Mouse (Mus musculus): ENCODE data around the gene Mr1. TPM values are rescaled to one million over a fixed set of nuclear protein-coding genes. Genes with fewer than 3 reads are reported as not detected.
A peak's percentile ranks its signal among the peaks of the same experiment; 100 is the strongest.

Gene Mr1
- 19.7 and 22.7 TPM in 2 replicates for total RNA-seq (2017)

GRCm38 (mm10) chr1:155146572-155146980 is at the start of gene Mr1:
Gene Mr1, minus strand, starts transcription at chr1:155146814.
- peak; percentile 85 to 88 for ATAC-seq (replicated peaks in 1 of 2; ENCODE audit: insufficient read depth in 1 of 2, low FRiP score in 2 of 2, low TSS enrichment in 1 of 2, low read depth in 1 of 2, poor library complexity in 2 of 2, severe bottlenecking in 2 of 2)

DNA sequence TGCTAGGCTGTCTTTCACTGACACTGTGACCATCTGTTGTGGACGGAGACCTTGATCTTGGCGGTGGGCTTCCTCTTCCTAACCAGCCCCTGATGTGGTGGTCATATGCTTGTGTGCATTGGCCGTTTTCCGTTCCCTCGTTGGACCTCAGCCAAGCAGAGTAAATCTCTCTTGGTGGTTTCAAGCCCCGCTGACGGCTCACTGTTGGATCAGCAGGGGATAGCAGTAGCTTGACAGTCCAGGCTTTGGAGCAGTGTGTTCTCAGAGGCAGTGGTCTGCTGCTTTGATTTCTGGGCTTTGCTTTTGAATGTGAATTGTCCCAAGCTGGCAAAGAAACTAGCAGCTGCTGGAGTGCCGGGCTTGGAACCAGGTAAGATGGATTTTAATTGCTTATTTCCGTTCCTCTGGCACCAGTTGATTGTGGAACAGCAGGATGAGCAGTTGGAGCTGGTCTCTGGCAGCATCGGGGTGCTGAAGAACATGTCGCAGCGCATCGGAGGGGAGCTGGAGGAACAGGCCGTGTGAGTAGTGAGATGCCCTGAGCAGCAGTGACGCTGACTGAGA is 46.3 kb upstream of the Mr1 start:
- ATAC-seq (replicated peaks in 1 of 2; ENCODE audit: insufficient read depth in 1 of 2, low FRiP score in 2 of 2, low TSS enrichment in 1 of 2, low read depth in 1 of 2, poor library complexity in 2 of 2, severe bottlenecking in 2 of 2), result peak in 1 of 2 experiments; percentile 36; a peak in 1 of 4 replicates

- ATAC-seq (replicated peaks in 1 of 2; ENCODE audit: insufficient read depth in 1 of 2, low FRiP score in 2 of 2, low TSS enrichment in 1 of 2, low read depth in 1 of 2, poor library complexity in 2 of 2, severe bottlenecking in 2 of 2), result 0 out of 4 replicates have a peak, but pooled peaks of 1 of the 2 experiments have one; percentile 12
Measured at GRCm38 (mm10) chr1:155191671-155192070, 45.1 kb upstream of the Mr1 start.

GRCm38 (mm10) chr1:155191219-155191618 is 44.6 kb upstream of the Mr1 start:
- ATAC-seq (replicated peaks in 1 of 2; ENCODE audit: insufficient read depth in 1 of 2, low FRiP score in 2 of 2, low TSS enrichment in 1 of 2, low read depth in 1 of 2, poor library complexity in 2 of 2, severe bottlenecking in 2 of 2), result no peak

DNA sequence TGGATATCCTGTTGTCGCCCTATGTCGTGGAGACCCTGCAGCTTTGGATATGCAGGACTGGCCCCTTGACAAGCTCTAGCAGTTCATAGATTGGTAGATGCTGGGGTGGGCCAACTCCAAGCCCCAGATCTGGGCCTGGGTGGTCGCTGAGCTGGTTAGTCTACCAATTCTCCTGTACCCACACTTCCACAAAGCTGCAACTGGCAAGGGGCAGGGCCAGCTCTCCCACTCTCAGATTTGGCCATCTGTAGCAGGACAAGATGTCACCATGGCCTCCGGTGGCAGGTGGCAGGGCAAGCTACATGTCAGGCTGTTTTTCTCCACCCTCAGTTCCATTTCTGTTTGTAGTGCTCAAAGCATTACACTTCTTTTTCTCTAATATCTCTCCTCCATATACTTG is 42.0 kb upstream of the Mr1 start:
- ATAC-seq (replicated peaks in 1 of 2; ENCODE audit: insufficient read depth in 1 of 2, low FRiP score in 2 of 2, low TSS enrichment in 1 of 2, low read depth in 1 of 2, poor library complexity in 2 of 2, severe bottlenecking in 2 of 2), result no peak

- no peak for ATAC-seq (replicated peaks in 1 of 2; ENCODE audit: insufficient read depth in 1 of 2, low FRiP score in 2 of 2, low TSS enrichment in 1 of 2, low read depth in 1 of 2, poor library complexity in 2 of 2, severe bottlenecking in 2 of 2)
Measured at GRCm38 (mm10) chr1:155184191-155184590, 37.6 kb upstream of the Mr1 start.

DNA sequence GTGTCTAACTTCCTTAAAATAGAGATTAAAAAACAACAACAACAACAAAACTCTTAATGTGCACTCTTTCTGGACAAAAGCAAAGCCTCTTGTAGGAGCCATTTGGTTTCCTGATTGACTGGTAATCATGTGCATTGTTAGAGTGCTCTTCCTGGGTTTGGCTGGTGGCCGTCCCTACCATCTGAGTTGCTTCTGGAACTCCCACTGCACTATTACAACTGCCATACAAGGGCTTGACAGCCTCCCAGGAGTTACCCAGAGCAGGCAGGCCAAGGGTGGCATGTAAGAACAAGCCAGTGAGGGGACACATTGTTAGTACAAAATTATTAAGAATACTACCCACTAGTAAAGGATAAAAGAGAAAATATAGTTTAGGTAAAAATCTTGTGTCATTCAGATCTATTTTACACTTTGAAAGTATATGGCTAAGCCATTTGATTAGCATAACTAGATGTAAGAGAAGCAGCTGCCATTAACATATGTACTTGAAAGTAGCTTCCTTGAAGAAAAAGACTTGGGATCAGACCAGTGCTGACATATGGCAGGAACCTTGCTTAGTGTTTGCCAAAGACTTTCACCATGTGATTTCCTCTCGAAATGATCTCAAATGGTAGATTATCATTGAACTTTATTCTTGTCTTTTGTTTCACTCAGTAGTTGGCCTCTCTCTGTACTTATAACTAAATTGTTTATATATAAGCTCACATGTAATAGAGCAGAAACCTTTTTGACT is 31.7 kb upstream of the Mr1 start:
- no peak for ATAC-seq (replicated peaks in 1 of 2; ENCODE audit: insufficient read depth in 1 of 2, low FRiP score in 2 of 2, low TSS enrichment in 1 of 2, low read depth in 1 of 2, poor library complexity in 2 of 2, severe bottlenecking in 2 of 2)

DNA sequence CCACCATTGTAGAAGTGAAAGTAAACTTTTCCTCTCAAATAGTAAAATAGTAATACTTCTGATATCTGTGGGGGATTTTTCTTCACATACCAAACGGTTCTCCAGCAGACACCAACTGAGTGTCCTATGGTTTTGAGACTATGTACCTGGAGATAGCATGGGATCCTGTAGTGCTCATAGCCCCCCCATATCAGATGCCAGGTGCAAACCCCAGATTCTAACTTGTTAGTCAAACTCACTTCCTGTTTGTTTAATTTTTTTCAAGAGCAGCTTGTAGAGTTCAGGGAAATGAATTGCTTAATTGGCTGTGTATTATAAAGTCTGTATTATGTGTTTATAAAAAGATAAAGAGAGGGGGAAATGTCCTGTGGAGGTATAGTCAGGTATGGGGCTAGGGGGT is 27.8 kb upstream of the Mr1 start:
- ATAC-seq (replicated peaks in 1 of 2; ENCODE audit: insufficient read depth in 1 of 2, low FRiP score in 2 of 2, low TSS enrichment in 1 of 2, low read depth in 1 of 2, poor library complexity in 2 of 2, severe bottlenecking in 2 of 2), result no peak; a peak in 1 of 4 replicates

DNA sequence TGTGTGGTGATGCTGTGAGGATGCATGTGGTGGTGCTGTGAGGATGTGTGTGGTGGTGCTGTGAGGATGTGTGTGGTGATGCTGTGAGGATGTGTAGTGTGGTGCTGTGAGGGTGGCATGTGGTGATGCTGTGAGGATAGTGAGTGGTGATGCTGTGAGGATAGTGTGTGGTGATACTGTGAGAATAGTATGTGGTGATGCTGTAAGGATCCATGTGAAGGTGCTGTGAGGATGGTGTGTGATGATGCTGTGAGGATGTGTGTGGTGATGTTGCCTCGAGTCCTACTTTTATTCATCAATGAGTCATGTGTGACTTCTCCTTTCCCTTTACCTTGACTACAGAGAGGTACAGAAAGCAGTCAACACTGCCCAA is 27.0 kb upstream of the Mr1 start:
- ATAC-seq (replicated peaks in 1 of 2; ENCODE audit: insufficient read depth in 1 of 2, low FRiP score in 2 of 2, low TSS enrichment in 1 of 2, low read depth in 1 of 2, poor library complexity in 2 of 2, severe bottlenecking in 2 of 2), result peak in 1 of 2 experiments; percentile 18; a peak in 1 of 4 replicates

GRCm38 (mm10) chr1:155172895-155173643 is 26.5 kb upstream of the Mr1 start:
- ATAC-seq (replicated peaks in 1 of 2; ENCODE audit: insufficient read depth in 1 of 2, low FRiP score in 2 of 2, low TSS enrichment in 1 of 2, low read depth in 1 of 2, poor library complexity in 2 of 2, severe bottlenecking in 2 of 2), result no peak

- no peak for ATAC-seq (replicated peaks in 1 of 2; ENCODE audit: insufficient read depth in 1 of 2, low FRiP score in 2 of 2, low TSS enrichment in 1 of 2, low read depth in 1 of 2, poor library complexity in 2 of 2, severe bottlenecking in 2 of 2)
Measured at GRCm38 (mm10) chr1:155169935-155170334, 23.3 kb upstream of the Mr1 start.

GRCm38 (mm10) chr1:155167453-155167852 is 20.8 kb upstream of the Mr1 start:
- no peak for ATAC-seq (replicated peaks in 1 of 2; ENCODE audit: insufficient read depth in 1 of 2, low FRiP score in 2 of 2, low TSS enrichment in 1 of 2, low read depth in 1 of 2, poor library complexity in 2 of 2, severe bottlenecking in 2 of 2)

GRCm38 (mm10) chr1:155158970-155159484 is 12.4 kb upstream of the Mr1 start:
- peak; percentile 23 to 54; a peak in 3 of 4 replicates for ATAC-seq (replicated peaks in 1 of 2; ENCODE audit: insufficient read depth in 1 of 2, low FRiP score in 2 of 2, low TSS enrichment in 1 of 2, low read depth in 1 of 2, poor library complexity in 2 of 2, severe bottlenecking in 2 of 2)

GRCm38 (mm10) chr1:155158141-155158969 is 11.7 kb upstream of the Mr1 start, which contains the start of gene Stx6:
Gene Stx6, plus strand, starts transcription at chr1:155158715.
- peak; percentile 98 to 99 for ATAC-seq (replicated peaks in 1 of 2; ENCODE audit: insufficient read depth in 1 of 2, low FRiP score in 2 of 2, low TSS enrichment in 1 of 2, low read depth in 1 of 2, poor library complexity in 2 of 2, severe bottlenecking in 2 of 2)

- ATAC-seq (replicated peaks in 1 of 2; ENCODE audit: insufficient read depth in 1 of 2, low FRiP score in 2 of 2, low TSS enrichment in 1 of 2, low read depth in 1 of 2, poor library complexity in 2 of 2, severe bottlenecking in 2 of 2), result no peak
Measured at GRCm38 (mm10) chr1:155153906-155154305, 7.3 kb upstream of the Mr1 start.

DNA sequence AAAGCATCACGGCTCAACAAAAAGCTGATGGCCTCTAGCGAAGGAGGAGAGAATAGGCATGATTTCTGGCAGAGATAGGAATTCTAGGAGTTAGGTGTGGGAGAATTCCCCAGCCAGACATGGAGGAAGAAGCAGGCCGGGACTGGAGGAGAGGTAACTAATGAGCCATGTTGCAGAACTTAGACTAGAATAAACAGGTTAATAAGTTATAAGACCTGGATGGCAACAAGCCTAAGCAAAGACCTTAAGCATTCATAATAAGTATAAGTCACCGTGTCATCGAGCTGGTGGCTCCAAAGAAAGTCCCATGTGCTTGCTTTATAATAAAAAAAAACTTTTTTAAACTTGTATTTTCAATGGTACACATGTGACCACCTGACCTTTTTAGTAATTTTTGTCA is 4.2 kb upstream of the Mr1 start:
- ATAC-seq (replicated peaks in 1 of 2; ENCODE audit: insufficient read depth in 1 of 2, low FRiP score in 2 of 2, low TSS enrichment in 1 of 2, low read depth in 1 of 2, poor library complexity in 2 of 2, severe bottlenecking in 2 of 2), result no peak

- no peak for ATAC-seq (replicated peaks in 1 of 2; ENCODE audit: insufficient read depth in 1 of 2, low FRiP score in 2 of 2, low TSS enrichment in 1 of 2, low read depth in 1 of 2, poor library complexity in 2 of 2, severe bottlenecking in 2 of 2)
Measured at GRCm38 (mm10) chr1:155149403-155149802, 2.8 kb upstream of the Mr1 start.
